Mouse (Mus musculus) MEL (cell line): Measurements from ENCODE around the gene Gm21976.

ENCODE experiments used
- CTCF ChIP-seq, 3 experiments: IDR thresholded peaks in 2 of 3; conservative IDR thresholded peaks in 1 of 3; 2 replicates each; pipeline ENCODE4 v1.5.1; 2011 to 2012; ENCODE audit warnings: low read length in 3 of 3, low read depth in 2 of 3, mild to moderate bottlenecking in 2 of 3, improper control_type of control experiment in 1 of 3, inconsistent platforms in 1 of 3, mixed read lengths in 1 of 3, moderate library complexity in 1 of 3; ENCODE audit not compliant: control insufficient read depth in 1 of 3, insufficient read depth in 1 of 3, poor library complexity in 1 of 3, severe bottlenecking in 1 of 3
- E2F4 ChIP-seq: IDR thresholded peaks from 2 replicates; pipeline ENCODE4 v1.6.1; 2011; ENCODE audit warnings: low read depth, low read length, improper control_type of control experiment, borderline replicate concordance
- POLR2A ChIP-seq, 2 experiments: IDR thresholded peaks; 2 replicates each; pipeline ENCODE4 v1.6.1; 2011 to 2012; ENCODE audit warnings: low read length in 2 of 2, mild to moderate bottlenecking in 2 of 2, control low read depth in 1 of 2, improper control_type of control experiment in 1 of 2, low read depth in 1 of 2, moderate library complexity in 1 of 2; ENCODE audit not compliant: control insufficient read depth in 1 of 2, insufficient read depth in 1 of 2, poor library complexity in 1 of 2
- POLR2AphosphoS5 ChIP-seq: IDR thresholded peaks from 2 replicates; pipeline ENCODE4 v1.6.1; 2012; ENCODE audit warnings: low read depth, borderline replicate concordance, mild to moderate bottlenecking, inconsistent platforms, low read length, moderate library complexity, mixed read lengths
- RAD21 ChIP-seq: IDR thresholded peaks from 2 replicates; pipeline ENCODE4 v1.6.1; 2011; ENCODE audit warnings: mild to moderate bottlenecking, low read depth, low read length, improper control_type of control experiment
- ZC3H11A ChIP-seq: IDR thresholded peaks from 2 replicates; pipeline ENCODE4 v1.6.1; 2012; ENCODE audit warnings: low read depth, mild to moderate bottlenecking, inconsistent platforms, low read length, improper control_type of control experiment

DNA sequence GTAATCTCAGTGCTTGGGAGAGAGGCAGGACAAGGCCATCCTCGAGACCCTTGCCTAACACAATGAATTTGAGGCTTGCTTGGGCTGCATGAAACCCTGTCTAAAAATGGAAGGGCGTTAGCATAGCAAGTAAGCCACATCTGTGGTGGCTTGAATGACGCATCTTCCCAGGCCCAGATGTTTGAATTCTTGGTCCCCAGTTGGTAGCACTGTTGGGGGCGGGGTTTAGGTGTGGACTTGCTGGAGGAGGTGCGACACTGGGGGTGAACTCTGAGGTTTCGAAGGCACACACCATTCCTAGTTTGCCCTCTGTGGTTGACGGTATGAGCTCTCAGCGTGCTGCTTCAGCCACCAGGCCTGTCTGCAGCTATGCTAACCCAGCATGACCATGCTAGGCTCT is 12.0 kb downstream of the Gm21976 start:
- TF ChIP-seq RAD21: no peak
- no peak for TF ChIP-seq CTCF (IDR thresholded peaks at IDR 0.05 in 2 of 3, conservative IDR thresholded peaks at IDR 0.05 in 1 of 3; ENCODE audit: control insufficient read depth in 1 of 3, insufficient read depth in 1 of 3, low read depth in 2 of 3, low read length in 3 of 3, poor library complexity in 1 of 3, severe bottlenecking in 1 of 3)
- no peak for TF ChIP-seq POLR2A (IDR thresholded peaks at IDR 0.05; ENCODE audit: control insufficient read depth in 1 of 2, insufficient read depth in 1 of 2, low read depth in 1 of 2, low read length in 2 of 2, poor library complexity in 1 of 2)
- no peak for TF ChIP-seq ZC3H11A
- TF ChIP-seq E2F4: no peak
- no peak for TF ChIP-seq POLR2AphosphoS5
